Mouse (Mus musculus): ENCODE results near the gene Spata2. TPM values are rescaled to one million over a fixed set of nuclear protein-coding genes. Genes with fewer than 3 reads are reported as not detected.

Spata2 gene
- polyA plus RNA-seq, 1 experiment = 14.7 TPM

DNA sequence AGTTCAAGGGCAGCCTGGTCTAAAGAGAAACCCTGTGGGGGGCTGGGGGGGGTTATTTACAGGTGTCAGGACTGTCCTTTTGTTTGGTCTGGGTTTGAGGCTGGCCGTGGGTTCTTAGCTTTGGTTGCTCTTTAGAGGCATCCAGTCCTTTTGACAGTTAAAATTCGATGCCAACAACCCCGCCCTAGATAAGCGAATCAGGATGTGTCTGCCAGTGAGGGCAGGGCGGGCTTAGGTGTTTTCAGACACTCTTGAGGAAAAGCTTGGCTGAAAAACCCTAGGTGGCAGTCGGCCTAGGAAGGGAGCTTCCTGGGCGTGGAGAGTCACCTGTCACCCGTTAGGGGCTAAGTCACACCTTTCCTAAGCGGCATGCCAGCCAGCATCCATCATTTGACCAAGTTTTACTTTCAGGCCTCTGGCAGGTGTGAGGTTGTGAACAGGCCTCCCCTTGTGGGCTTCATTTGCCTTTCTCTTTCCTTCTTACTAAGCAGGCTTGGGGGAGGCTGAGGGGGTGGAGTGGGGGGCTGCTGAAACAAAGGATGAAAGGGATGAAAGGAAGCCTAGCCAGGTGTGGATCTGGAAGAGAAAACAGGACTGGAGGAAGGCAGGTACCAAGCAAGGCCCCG is 43.7 kb upstream of the Spata2 start:
- TF ChIP-seq CTCF (IDR thresholded peaks at IDR 0.05; ENCODE audit: borderline replicate concordance, insufficient read depth, low read length) (no peak), POLR2A (IDR thresholded peaks at IDR 0.05; ENCODE audit: low read depth, low read length) (no peak)
- no peak overlapping the region for H3K27ac ChIP-seq (ENCODE audit: insufficient read depth, low read length)
- no peaks in the 10 kb centered on the region for H3K4me1 ChIP-seq (ENCODE audit: control insufficient read depth, insufficient read depth, low read length)
- no peak overlapping the region for H3K4me3 ChIP-seq (ENCODE audit: insufficient read depth, low read length)

DNA sequence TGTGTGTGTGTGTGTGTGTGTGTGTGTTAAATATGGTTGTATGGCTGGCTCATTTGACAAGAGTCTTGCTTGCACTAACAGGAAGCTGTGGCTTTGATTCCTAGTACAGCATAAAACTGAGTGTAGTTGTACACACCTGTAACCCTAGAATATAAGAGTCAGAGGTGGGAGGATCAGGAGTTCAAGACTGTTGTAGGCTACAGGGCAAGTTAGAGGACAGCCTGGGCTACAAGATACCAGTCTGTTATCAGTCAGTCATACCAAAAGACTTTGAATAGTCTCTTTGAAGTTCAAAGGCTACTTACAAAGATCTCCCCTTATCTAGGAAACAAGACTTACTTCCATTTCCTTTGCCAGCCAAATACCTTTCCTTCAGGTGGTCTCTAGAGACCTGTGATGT is 41.2 kb upstream of the Spata2 start:
- no peak overlapping the region for H3K27ac ChIP-seq (ENCODE audit: insufficient read depth, low read length)
- no peak overlapping the region for H3K4me3 ChIP-seq (ENCODE audit: insufficient read depth, low read length)
- no peak for TF ChIP-seq POLR2A (IDR thresholded peaks at IDR 0.05; ENCODE audit: low read depth, low read length)
- TF ChIP-seq CTCF (IDR thresholded peaks at IDR 0.05; ENCODE audit: borderline replicate concordance, insufficient read depth, low read length) = no peak
- H3K4me1 ChIP-seq (ENCODE audit: control insufficient read depth, insufficient read depth, low read length) = no peaks in the 10 kb centered on the region

- no peak for TF ChIP-seq POLR2A (IDR thresholded peaks at IDR 0.05; ENCODE audit: low read depth, low read length)
- TF ChIP-seq CTCF (IDR thresholded peaks at IDR 0.05; ENCODE audit: borderline replicate concordance, insufficient read depth, low read length) = peak; percentile 91
- no peaks in the 10 kb centered on the region for H3K4me1 ChIP-seq (ENCODE audit: control insufficient read depth, insufficient read depth, low read length)
- no peak overlapping the region for H3K27ac ChIP-seq (ENCODE audit: insufficient read depth, low read length)
- H3K4me3 ChIP-seq (ENCODE audit: insufficient read depth, low read length) = no peak overlapping the region
Measured at GRCm38 (mm10) chr2:167532131-167532530, 39.4 kb upstream of the Spata2 start.

GRCm38 (mm10) chr2:167530536-167530935 is 37.8 kb upstream of the Spata2 start:
- Histone ChIP-seq H3K27ac (ENCODE audit: insufficient read depth, low read length) (no peak overlapping the region), H3K4me1 (ENCODE audit: control insufficient read depth, insufficient read depth, low read length) (no peaks in the 10 kb centered on the region), H3K4me3 (ENCODE audit: insufficient read depth, low read length) (no peak overlapping the region)
- no peak for TF ChIP-seq POLR2A (IDR thresholded peaks at IDR 0.05; ENCODE audit: low read depth, low read length)
- TF ChIP-seq CTCF (IDR thresholded peaks at IDR 0.05; ENCODE audit: borderline replicate concordance, insufficient read depth, low read length) = no peak

DNA sequence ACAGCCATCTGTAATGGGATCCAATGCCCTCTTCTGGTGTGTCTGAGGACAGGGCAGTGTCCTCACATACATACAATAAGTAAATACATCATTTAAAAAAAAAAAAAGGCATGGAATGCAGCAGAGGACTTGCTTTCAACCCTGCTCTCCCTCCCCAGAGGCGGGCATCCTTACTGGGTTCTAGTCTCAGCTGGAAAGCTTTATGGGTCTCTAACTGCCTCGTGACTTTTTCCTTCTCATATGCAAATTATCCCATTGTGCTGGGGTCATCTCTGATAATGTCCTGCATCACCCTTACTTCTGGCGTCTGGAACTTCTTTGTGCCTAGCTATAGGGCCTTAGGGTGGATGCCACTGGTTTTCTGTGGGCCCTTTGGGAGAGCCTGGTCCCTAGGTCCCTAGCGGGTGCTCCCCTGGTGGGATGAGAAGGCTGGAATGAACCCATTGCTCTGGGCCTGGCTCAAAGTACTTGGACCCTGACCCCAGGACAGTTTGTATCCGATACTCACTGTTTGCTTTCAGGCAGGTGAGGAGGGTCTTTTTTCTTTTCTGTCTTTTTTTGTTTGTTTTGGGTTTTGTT is 37.3 kb upstream of the Spata2 start:
- H3K4me3 ChIP-seq (ENCODE audit: insufficient read depth, low read length) = no peak overlapping the region
- H3K27ac ChIP-seq (ENCODE audit: insufficient read depth, low read length) = no peak overlapping the region
- no peaks in the 10 kb centered on the region for H3K4me1 ChIP-seq (ENCODE audit: control insufficient read depth, insufficient read depth, low read length)
- no peak for TF ChIP-seq CTCF (IDR thresholded peaks at IDR 0.05; ENCODE audit: borderline replicate concordance, insufficient read depth, low read length)
- no peak for TF ChIP-seq POLR2A (IDR thresholded peaks at IDR 0.05; ENCODE audit: low read depth, low read length)

DNA sequence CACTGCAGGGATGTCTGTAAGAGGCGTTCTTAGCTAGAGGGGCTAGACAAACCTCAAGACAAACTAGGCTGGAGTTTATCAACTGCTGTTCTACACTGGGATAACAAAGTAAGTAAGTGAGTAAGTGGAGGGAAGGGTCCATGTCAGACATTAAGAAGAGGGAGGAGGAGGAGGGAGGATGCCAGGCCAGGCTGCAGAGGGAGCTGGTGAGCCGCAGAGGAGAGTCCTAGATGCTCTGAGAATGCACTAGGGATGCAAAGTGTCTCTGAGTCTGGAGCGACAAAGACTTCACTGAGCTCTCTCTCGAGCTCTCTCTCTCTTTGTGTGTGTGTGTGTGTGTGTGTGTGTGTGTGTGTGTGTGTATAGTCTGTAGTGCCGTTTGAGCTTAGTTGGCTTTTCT is 35.6 kb upstream of the Spata2 start:
- H3K27ac ChIP-seq (ENCODE audit: insufficient read depth, low read length) = no peak overlapping the region

GRCm38 (mm10) chr2:167519606-167520252 is 27.0 kb upstream of the Spata2 start:
- TF ChIP-seq POLR2A (IDR thresholded peaks at IDR 0.05; ENCODE audit: low read depth, low read length) (no peak), CTCF (IDR thresholded peaks at IDR 0.05; ENCODE audit: borderline replicate concordance, insufficient read depth, low read length) (no peak)
- Histone ChIP-seq H3K27ac (ENCODE audit: insufficient read depth, low read length) (no peak overlapping the region), H3K4me3 (ENCODE audit: insufficient read depth, low read length) (no peak overlapping the region), H3K4me1 (ENCODE audit: control insufficient read depth, insufficient read depth, low read length) (no peaks in the 10 kb centered on the region)

More for the DNA sequence above, 35.6 kb upstream of the Spata2 start:
- H3K4me1 ChIP-seq (ENCODE audit: control insufficient read depth, insufficient read depth, low read length) = no peaks in the 10 kb centered on the region
- no peak overlapping the region for H3K4me3 ChIP-seq (ENCODE audit: insufficient read depth, low read length)
- TF ChIP-seq POLR2A (IDR thresholded peaks at IDR 0.05; ENCODE audit: low read depth, low read length) = no peak
- peak; percentile 85; the same call in 1 of the 2 replicates for TF ChIP-seq CTCF (IDR thresholded peaks at IDR 0.05; ENCODE audit: borderline replicate concordance, insufficient read depth, low read length)

- Histone ChIP-seq H3K4me3 (ENCODE audit: insufficient read depth, low read length) (no peak overlapping the region), H3K4me1 (ENCODE audit: control insufficient read depth, insufficient read depth, low read length) (no peaks in the 10 kb centered on the region), H3K27ac (ENCODE audit: insufficient read depth, low read length) (no peak overlapping the region)
- TF ChIP-seq POLR2A (IDR thresholded peaks at IDR 0.05; ENCODE audit: low read depth, low read length) = no peak
- no peak for TF ChIP-seq CTCF (IDR thresholded peaks at IDR 0.05; ENCODE audit: borderline replicate concordance, insufficient read depth, low read length)
Measured at GRCm38 (mm10) chr2:167515688-167516087, 23.0 kb upstream of the Spata2 start.

DNA sequence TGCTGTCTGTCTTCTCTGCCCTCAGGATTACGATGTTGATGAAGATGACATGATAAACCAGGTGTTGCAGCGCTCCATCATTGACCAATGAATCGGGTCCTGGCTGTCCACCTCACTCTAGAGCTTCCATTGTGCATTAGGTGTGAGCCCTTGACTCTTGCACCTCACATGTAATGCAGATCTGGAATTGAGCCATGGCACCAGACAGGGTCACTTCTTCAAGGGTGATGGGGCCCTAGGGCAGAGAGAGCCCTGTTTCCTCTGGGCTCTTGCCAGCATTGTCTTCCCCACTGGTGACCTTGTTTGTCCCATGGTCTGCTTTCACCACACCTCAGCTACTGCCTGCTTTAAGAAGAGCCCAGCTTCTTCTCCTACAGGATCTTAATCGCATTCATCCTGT is 22.0 kb upstream of the Spata2 start:
- Histone ChIP-seq H3K4me3 (ENCODE audit: insufficient read depth, low read length) (no peak overlapping the region), H3K4me1 (ENCODE audit: control insufficient read depth, insufficient read depth, low read length) (no peaks in the 10 kb centered on the region), H3K27ac (ENCODE audit: insufficient read depth, low read length) (no peak overlapping the region)
- no peak for TF ChIP-seq CTCF (IDR thresholded peaks at IDR 0.05; ENCODE audit: borderline replicate concordance, insufficient read depth, low read length)
- TF ChIP-seq POLR2A (IDR thresholded peaks at IDR 0.05; ENCODE audit: low read depth, low read length) = no peak

DNA sequence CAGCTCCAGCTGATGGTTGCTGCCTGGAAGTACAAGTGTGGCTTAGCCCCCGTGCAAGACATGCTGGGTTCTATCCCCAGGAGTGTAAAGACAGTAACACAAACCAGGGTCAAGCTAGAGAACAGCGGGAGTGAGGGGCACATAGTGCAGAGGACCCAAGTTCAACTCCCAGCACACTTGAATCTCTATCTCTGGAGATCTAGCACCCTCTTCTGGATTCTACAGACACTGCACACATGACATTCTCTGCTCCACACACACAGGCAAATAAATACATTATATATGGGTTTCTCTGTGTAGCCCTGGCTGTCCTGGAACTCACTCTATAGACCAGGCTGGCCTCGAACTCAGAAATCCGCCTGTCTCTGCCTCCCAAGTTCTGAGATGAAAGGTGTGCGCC is 20.3 kb upstream of the Spata2 start:
- TF ChIP-seq CTCF (IDR thresholded peaks at IDR 0.05; ENCODE audit: borderline replicate concordance, insufficient read depth, low read length) = no peak
- TF ChIP-seq POLR2A (IDR thresholded peaks at IDR 0.05; ENCODE audit: low read depth, low read length) = no peak
- H3K27ac ChIP-seq (ENCODE audit: insufficient read depth, low read length) = no peak overlapping the region
- no peaks in the 10 kb centered on the region for H3K4me1 ChIP-seq (ENCODE audit: control insufficient read depth, insufficient read depth, low read length)
- H3K4me3 ChIP-seq (ENCODE audit: insufficient read depth, low read length) = no peak overlapping the region
